Mouse (Mus musculus): ENCODE measurements around the gene Defb30. TPM values are rescaled to one million over a fixed set of nuclear protein-coding genes. Genes with fewer than 3 reads are reported as not detected.

Defb30 gene
- not detected in 2 replicates for polyA plus RNA-seq (2015; fragmentation: Nextera tagmentation; extraction: Ambion mirVana)

DNA sequence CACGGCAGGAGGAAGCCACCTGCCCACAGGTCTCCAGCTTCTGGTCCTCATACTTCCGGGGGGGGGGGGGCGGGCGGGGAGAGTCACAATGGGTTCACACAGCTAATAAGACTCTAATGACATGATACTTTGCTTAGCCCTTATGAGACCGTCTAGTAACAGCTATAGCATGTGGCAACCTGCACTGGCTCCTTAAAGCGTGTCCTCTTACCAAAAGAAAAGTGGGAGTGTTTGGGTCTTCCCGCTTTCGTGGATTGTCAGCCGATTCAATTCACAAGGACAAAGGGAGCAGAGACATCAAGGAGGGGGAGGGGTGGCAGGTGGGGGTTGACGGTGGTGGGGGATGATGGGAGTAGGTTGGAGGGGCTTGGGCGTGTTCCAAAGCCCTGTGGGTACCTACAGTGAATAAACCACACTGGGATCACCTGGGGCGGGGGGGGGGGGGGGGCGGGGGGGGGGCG is at the start of gene Defb30:
Gene Defb30, minus strand, starts transcription at position 51 of the 461 bp plus-strand sequence.
- Histone ChIP-seq H3K27ac (replicated peaks) (no peak within 1 kb of the TSS), H3K27me3 (no peaks in the 10 kb centered on the region), H3K4me3 (replicated peaks) (no peak within 1 kb of the TSS), H3K36me3 (no peaks in the 10 kb centered on the region), H3K9me3 (replicated peaks) (no peaks in the 10 kb centered on the region), H3K9ac (no peak within 1 kb of the TSS), H3K4me2 (replicated peaks) (no peak within 1 kb of the TSS), H3K4me1 (no peaks in the 10 kb centered on the region)
- WGBS: 70% methylated on average over 11 of the region's 14 CpGs
- ATAC-seq (ENCODE audit: insufficient number of reproducible peaks, low FRiP score, low TSS enrichment, low read depth): no peak

DNA sequence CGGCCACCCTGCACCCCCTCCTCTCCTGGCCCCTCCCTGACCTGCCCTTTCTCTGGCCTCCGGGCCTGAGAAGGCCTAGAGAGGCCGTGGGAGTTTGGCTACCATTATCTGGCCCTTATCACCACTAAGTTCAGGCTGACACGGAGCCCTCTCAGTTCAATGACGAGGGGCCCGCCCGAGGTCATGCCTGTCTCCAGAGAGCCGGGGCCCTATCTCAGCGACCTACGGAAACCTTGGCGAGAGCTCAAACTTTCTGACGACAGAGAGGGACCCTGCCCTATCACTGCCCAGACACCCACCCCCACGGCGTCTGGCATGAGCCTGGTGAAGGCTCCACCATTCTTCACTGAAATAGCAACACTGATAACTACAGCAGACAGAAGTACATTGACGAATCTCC is 17.9 kb upstream of the Defb30 start:
- H3K27me3 ChIP-seq: peaks cover 4% of the 10 kb centered on the region; the same call in 1 of the 2 replicates
- H3K4me2 ChIP-seq (replicated peaks): no peak overlapping the region
- no peak for ATAC-seq (ENCODE audit: insufficient number of reproducible peaks, low FRiP score, low TSS enrichment, low read depth)
- no peaks in the 10 kb centered on the region for H3K36me3 ChIP-seq
- no peak overlapping the region for H3K4me3 ChIP-seq (replicated peaks)
- H3K9ac ChIP-seq: no peak overlapping the region
- no peak overlapping the region for H3K27ac ChIP-seq (replicated peaks)
- H3K9me3 ChIP-seq (replicated peaks): no peaks in the 10 kb centered on the region
- no peaks in the 10 kb centered on the region for H3K4me1 ChIP-seq
- 74% methylated on average over 15 of the region's 15 CpGs for WGBS

DNA sequence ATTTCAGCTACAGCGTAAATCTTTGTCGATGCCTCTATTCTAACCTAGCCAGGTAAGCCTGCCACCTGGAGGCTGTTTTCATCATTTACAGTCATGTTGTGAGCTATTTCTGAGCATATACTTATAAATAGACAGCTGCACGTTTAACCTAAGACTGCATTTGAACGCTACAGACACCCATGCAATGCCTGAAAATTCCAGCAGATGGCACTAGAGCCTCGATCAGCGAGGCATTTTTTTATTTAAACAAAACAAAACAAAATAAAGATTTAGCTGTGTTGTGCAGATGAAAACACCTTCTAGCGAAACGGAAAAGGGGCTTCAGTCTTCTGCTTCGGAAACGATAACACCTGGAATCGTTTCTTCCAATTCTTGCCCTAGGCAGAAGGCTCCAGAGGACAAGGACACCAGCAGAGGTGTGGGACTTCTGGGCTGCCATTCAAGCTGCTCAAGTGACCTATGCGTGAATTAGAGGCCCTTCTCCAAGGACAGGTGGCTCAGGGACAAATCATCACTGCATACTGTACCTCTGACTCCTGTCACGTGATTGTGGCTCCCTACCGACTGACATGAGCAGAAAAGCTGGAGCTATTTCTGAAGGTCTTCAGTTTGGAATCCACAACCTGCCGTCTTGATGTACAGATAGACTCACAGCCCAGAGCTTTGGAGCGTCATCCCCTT is 17.0 kb upstream of the Defb30 start:
- no peak for ATAC-seq (ENCODE audit: insufficient number of reproducible peaks, low FRiP score, low TSS enrichment, low read depth)
- Histone ChIP-seq H3K9ac (no peak overlapping the region), H3K36me3 (no peaks in the 10 kb centered on the region), H3K4me1 (no peaks in the 10 kb centered on the region), H3K27ac (replicated peaks) (no peak overlapping the region), H3K4me3 (replicated peaks) (no peak overlapping the region; the same call in 1 of the 2 replicates), H3K27me3 (peaks cover 4% of the 10 kb centered on the region; the same call in 1 of the 2 replicates), H3K9me3 (replicated peaks) (no peaks in the 10 kb centered on the region), H3K4me2 (replicated peaks) (no peak overlapping the region; the same call in 1 of the 2 replicates)
- WGBS: 23% methylated on average over 16 of the region's 16 CpGs

DNA sequence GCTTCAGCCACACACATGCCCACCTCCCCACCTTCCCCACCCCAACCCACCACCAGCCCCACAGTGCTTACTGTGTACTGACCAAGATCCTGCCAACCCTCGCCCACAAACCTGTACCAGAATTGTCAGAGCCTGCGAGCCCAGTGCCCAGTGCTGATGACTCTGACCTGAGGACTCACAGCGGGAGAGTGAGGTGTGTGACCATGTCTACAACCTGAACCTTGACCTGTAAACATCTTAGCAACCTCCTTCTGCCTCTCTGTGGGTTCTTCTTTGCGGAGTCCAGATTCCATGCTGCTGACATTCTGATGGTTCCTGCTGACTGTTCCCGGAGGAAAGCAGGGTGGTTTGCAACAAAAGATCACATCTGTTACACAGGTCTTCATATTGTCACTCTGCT is 15.6 kb upstream of the Defb30 start:
- Histone ChIP-seq H3K4me3 (replicated peaks) (no peak overlapping the region), H3K4me2 (replicated peaks) (no peak overlapping the region), H3K27ac (replicated peaks) (no peak overlapping the region), H3K9me3 (replicated peaks) (no peaks in the 10 kb centered on the region), H3K27me3 (peaks cover 4% of the 10 kb centered on the region; the same call in 1 of the 2 replicates), H3K4me1 (no peaks in the 10 kb centered on the region), H3K9ac (no peak overlapping the region), H3K36me3 (no peaks in the 10 kb centered on the region)
- ATAC-seq (ENCODE audit: insufficient number of reproducible peaks, low FRiP score, low TSS enrichment, low read depth): no peak
- WGBS: 73% methylated on average over 5 of the region's 5 CpGs

DNA sequence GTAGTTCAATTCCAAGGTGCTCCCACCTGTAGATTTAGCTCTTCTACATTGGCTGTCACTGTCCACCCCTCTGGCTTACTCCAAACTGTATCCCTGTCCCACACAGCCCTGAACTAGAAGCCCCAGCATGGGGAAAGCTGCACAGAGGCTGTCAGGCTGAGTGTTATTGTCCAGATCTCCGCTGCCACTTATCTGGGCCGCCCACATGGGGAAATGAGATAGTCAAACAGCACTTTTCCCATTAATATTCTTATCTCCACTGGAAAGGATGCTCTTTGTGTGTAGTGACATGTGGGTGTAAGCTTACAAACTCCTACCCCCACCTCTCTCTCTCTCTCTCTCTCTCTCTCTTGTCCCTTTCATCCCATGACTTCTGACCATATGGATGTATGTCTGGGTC is 12.4 kb upstream of the Defb30 start:
- no peak overlapping the region for H3K27ac ChIP-seq (replicated peaks)
- no peak overlapping the region for H3K4me3 ChIP-seq (replicated peaks)
- H3K9me3 ChIP-seq (replicated peaks): no peaks in the 10 kb centered on the region
- H3K9ac ChIP-seq: no peak overlapping the region
- no peaks in the 10 kb centered on the region for H3K36me3 ChIP-seq
- no peak for ATAC-seq (ENCODE audit: insufficient number of reproducible peaks, low FRiP score, low TSS enrichment, low read depth)
- H3K4me2 ChIP-seq (replicated peaks): no peak overlapping the region
- peaks cover 4% of the 10 kb centered on the region; the same call in 1 of the 2 replicates for H3K27me3 ChIP-seq
- no peaks in the 10 kb centered on the region for H3K4me1 ChIP-seq
- WGBS: 95% methylated on average over 2 of the region's 2 CpGs

DNA sequence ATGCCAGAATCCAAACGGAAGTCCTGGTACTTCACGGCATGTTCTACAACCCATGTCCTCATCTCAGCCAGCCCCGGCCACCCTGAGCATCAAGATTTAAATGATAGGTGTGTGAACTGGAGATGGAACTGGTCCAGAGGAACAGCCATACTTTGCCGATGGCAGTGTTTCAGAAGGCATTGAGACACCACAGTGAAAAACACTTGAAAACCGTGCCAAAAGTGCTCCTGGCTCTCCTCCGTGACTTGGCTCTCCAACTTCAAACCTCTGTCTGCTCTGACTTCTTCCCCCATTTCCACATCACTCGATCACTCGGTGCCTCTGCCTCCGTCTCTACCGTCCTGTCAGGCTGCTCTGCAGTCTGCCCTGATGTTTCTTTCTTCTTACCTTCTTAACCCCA is 10.6 kb upstream of the Defb30 start:
- Histone ChIP-seq H3K27me3 (no peaks in the 10 kb centered on the region), H3K27ac (replicated peaks) (no peak overlapping the region), H3K9ac (no peak overlapping the region), H3K4me1 (no peaks in the 10 kb centered on the region), H3K9me3 (replicated peaks) (no peaks in the 10 kb centered on the region), H3K4me3 (replicated peaks) (no peak overlapping the region), H3K4me2 (replicated peaks) (no peak overlapping the region), H3K36me3 (no peaks in the 10 kb centered on the region)
- ATAC-seq (ENCODE audit: insufficient number of reproducible peaks, low FRiP score, low TSS enrichment, low read depth): no peak
- 74% methylated on average over 10 of the region's 10 CpGs for WGBS

DNA sequence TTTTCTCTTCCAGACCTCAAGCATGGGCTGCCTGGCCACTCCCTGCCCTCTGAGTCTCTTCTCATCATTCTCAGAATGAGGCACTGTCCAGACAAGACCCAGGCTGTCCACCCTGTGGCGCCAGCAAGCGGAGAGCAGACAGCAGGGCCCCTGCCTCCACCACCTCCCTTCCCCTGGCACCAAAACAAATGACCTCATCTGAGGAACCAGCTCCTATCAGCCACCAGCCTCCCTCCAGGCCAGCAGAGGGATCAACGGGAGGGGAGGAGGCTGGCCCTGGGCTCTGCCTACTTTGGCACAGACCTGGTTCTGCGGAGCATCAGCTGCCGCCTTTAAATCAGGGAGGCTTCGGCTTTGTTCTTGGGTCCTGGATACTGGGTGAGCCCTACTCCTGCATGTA is 5.0 kb upstream of the Defb30 start:
- peak; percentile 51 for ATAC-seq (ENCODE audit: insufficient number of reproducible peaks, low FRiP score, low TSS enrichment, low read depth)

DNA sequence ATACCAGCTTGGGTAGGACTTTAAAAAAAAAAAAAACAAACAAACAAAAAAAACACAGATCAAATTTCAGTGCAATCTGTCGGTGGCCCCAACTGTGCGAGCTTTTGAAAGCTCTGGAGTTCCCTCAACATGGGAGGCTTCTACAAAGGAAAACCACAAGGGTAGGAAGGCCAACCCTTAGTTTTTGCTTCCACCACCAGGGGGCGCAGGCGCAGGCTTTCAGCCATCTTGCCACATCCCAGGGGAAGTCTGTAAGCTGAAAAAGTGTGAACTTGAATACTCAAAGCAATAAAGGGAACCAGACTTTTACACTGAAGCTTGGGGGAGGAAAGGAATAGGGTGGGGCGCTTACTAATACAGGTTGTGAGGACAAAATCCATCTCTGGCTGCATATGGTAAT is 1.0 kb upstream of the Defb30 start:
- Histone ChIP-seq H3K9ac (no peak overlapping the region), H3K4me3 (replicated peaks) (no peak overlapping the region), H3K4me1 (no peaks in the 10 kb centered on the region), H3K4me2 (replicated peaks) (no peak overlapping the region), H3K36me3 (no peaks in the 10 kb centered on the region), H3K9me3 (replicated peaks) (no peaks in the 10 kb centered on the region), H3K27me3 (no peaks in the 10 kb centered on the region), H3K27ac (replicated peaks) (no peak overlapping the region)
- WGBS: 27% methylated on average over 5 of the region's 5 CpGs
- ATAC-seq (ENCODE audit: insufficient number of reproducible peaks, low FRiP score, low TSS enrichment, low read depth): no peak

More for the DNA sequence above, 5.0 kb upstream of the Defb30 start:
- WGBS: 27% methylated on average over 6 of the region's 6 CpGs
- H3K9ac ChIP-seq: no peak overlapping the region
- no peaks in the 10 kb centered on the region for H3K4me1 ChIP-seq
- H3K4me2 ChIP-seq (replicated peaks): no peak overlapping the region
- no peaks in the 10 kb centered on the region for H3K36me3 ChIP-seq
- H3K27ac ChIP-seq (replicated peaks): no peak overlapping the region
- no peaks in the 10 kb centered on the region for H3K27me3 ChIP-seq
- H3K9me3 ChIP-seq (replicated peaks): no peaks in the 10 kb centered on the region
- H3K4me3 ChIP-seq (replicated peaks): no peak overlapping the region

DNA sequence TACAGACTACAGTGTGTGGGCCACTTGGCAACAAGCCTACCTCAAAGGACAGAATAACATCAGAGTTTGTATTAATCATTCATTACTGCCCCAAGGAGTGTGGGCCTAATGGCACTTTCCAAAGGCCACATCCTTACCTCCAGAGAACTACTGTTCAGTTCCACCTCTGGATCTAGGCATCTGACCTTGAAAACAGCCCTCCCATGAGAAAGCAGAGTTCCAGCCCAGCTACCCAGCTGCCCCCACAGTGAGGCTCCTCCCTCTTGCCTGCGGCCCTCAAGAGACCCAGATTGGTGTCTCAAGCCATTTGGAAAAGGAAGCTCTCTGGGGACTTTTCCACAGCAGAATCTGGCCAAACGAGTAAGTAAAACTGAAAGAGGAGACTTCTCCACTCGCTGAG is 3.1 kb downstream of the Defb30 start, which contains the start of gene Defb42:
Gene Defb42, plus strand, starts transcription at position 301 of the 400 bp plus-strand sequence.
- WGBS: 76% methylated on average over 3 of the region's 3 CpGs
- no peak within 1 kb of the TSS for H3K4me3 ChIP-seq (replicated peaks)
- no peak within 1 kb of the TSS for H3K27ac ChIP-seq (replicated peaks)
- ATAC-seq (ENCODE audit: insufficient number of reproducible peaks, low FRiP score, low TSS enrichment, low read depth): no peak
- H3K27me3 ChIP-seq: no peaks in the 10 kb centered on the region
- H3K4me1 ChIP-seq: no peaks in the 10 kb centered on the region
- H3K9me3 ChIP-seq (replicated peaks): no peaks in the 10 kb centered on the region
- H3K36me3 ChIP-seq: no peaks in the 10 kb centered on the region
- H3K9ac ChIP-seq: no peak within 1 kb of the TSS
- no peak within 1 kb of the TSS for H3K4me2 ChIP-seq (replicated peaks)

DNA sequence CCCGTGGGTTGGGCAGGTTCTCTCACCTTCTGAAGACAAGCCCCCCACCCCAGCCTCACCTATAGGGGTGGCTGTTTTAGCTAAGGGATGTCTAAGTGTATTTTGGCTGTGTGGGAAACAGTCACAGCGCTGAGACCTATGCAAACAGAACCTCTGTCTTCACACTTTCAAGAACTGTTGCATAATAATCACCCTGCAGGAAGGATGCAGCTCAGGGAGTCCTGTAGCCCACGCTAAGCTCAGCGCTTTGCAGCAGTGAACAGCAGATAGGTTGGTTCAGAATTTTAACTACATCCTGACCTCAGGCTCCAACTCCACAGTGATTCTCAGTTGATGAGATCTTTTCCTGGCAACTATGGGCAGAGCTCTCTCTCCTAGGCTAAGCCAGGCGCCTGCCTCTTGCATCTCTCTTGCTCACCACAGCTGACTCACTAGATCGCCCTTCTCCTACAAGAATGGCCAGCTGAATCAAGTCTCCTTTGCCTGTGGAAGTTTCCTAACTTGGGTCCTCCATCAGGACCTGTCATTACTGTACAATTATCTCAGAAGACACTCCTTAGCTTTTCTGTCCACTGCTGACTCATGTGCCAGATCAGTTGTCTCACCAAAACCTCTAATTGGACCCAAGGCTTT is 29.1 kb downstream of the Defb30 start:
- no peak for ATAC-seq (ENCODE audit: insufficient number of reproducible peaks, low FRiP score, low TSS enrichment, low read depth)
- H3K36me3 ChIP-seq: no peaks in the 10 kb centered on the region
- no peaks in the 10 kb centered on the region for H3K9me3 ChIP-seq (replicated peaks)
- H3K27ac ChIP-seq (replicated peaks): no peak overlapping the region
- H3K4me1 ChIP-seq: no peaks in the 10 kb centered on the region
- H3K4me3 ChIP-seq (replicated peaks): no peak overlapping the region
- H3K4me2 ChIP-seq (replicated peaks): no peak overlapping the region
- H3K9ac ChIP-seq: no peak overlapping the region
- WGBS: 55% methylated on average over 6 of the region's 6 CpGs
- no peaks in the 10 kb centered on the region for H3K27me3 ChIP-seq

DNA sequence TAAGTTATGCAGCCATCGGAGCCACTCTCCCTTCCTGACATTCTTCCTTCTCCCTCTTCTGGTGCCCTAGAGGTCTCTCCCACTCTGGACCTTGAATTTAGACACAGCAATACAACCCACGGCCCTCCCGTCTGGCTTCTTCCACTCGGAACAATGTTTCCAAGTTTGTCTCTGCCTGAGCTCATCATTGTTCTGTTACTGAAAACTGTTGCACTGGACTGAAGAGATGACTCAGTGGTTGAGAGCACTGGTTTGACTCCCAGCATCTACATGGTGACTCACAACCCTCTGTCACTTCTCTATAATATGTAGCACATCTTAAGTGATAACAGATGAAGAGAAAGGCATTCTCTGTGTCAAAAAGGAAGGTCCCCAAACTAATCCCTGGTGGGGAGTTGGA is 35.1 kb downstream of the Defb30 start:
- Histone ChIP-seq H3K4me3 (replicated peaks) (no peak overlapping the region), H3K27ac (replicated peaks) (no peak overlapping the region), H3K9ac (no peak overlapping the region), H3K27me3 (no peaks in the 10 kb centered on the region), H3K9me3 (replicated peaks) (no peaks in the 10 kb centered on the region), H3K4me1 (no peaks in the 10 kb centered on the region), H3K36me3 (no peaks in the 10 kb centered on the region), H3K4me2 (replicated peaks) (no peak overlapping the region)
- 84% methylated on average over 4 of the region's 4 CpGs for WGBS
- no peak for ATAC-seq (ENCODE audit: insufficient number of reproducible peaks, low FRiP score, low TSS enrichment, low read depth)

Measured in embryonic facial prominence, embryonic 15.5 days (tissue).